Mouse (Mus musculus) MEL-GATA-1-ER (cell line): Measurements from ENCODE around the gene Hes1.

Experiments used
- DNase-seq: peaks from one replicate; pipeline ENCODE4 v3.0.0-alpha.2; 2012; ENCODE audit warnings: low read depth; ENCODE audit errors: extremely low read depth

Hes1 gene

GRCm38 (mm10) chr16:30113800-30114199, 49.6 kb downstream of the Hes1 start:
- DNase-seq, result no peak

GRCm38 (mm10) chr16:30114451-30114850, 50.3 kb downstream of the Hes1 start:
- no peak for DNase-seq
